Mouse (Mus musculus) lung, embryonic 15.5 days (tissue): Measurements from ENCODE around the gene Nrp2. TPM values are rescaled to one million over a fixed set of nuclear protein-coding genes. Genes with fewer than 3 reads are reported as not detected.

Experiments used
- ATAC-seq: fragments of 200-750 bp; cut with Nextera tagmentation; 2 replicates; pipeline ENCODE4 v1.8.0; 2017; ENCODE audit warnings: moderate number of reproducible peaks, borderline replicate concordance; ENCODE audit not compliant: low FRiP score, low TSS enrichment; ENCODE audit errors: extremely low read depth
- H3K27ac ChIP-seq: fragments of 300-500 bp; sonication (generic); 2 replicates; pipeline ENCODE4 v1.5.1; 2015; ENCODE audit warnings: moderate library complexity, mild to moderate bottlenecking, inconsistent platforms
- H3K27me3 ChIP-seq: fragments of 300-500 bp; sonication (generic); 2 replicates; pipeline ENCODE4 v1.6.1; 2015; ENCODE audit warnings: inconsistent platforms
- H3K36me3 ChIP-seq: fragments of 300-500 bp; sonication (generic); 2 replicates; pipeline ENCODE4 v1.6.1; 2015; ENCODE audit warnings: inconsistent platforms
- H3K4me1 ChIP-seq: fragments of 300-500 bp; sonication (generic); 2 replicates; pipeline ENCODE4 v1.6.1; 2015; ENCODE audit warnings: inconsistent platforms
- H3K4me2 ChIP-seq: fragments of 300-500 bp; sonication (generic); 2 replicates; pipeline ENCODE4 v1.6.1; 2015; ENCODE audit warnings: inconsistent platforms, mild to moderate bottlenecking, moderate library complexity
- H3K4me3 ChIP-seq: fragments of 300-500 bp; sonication (generic); 2 replicates; pipeline ENCODE4 v1.5.1; 2015; ENCODE audit warnings: mild to moderate bottlenecking, inconsistent platforms
- H3K9ac ChIP-seq: fragments of 300-500 bp; sonication (generic); 2 replicates; pipeline ENCODE4 v1.6.1; 2015; ENCODE audit warnings: inconsistent platforms
- H3K9me3 ChIP-seq: fragments of 300-500 bp; sonication (generic); 2 replicates; pipeline ENCODE4 v1.6.1; 2016; ENCODE audit warnings: inconsistent platforms
- WGBS: fragments of 180-500 bp; shearing (Covaris S2); methylation state at CpG from one replicate; pipeline ENCODE4 v1.1.7; 2015; 5-methylcytosine and 5-hydroxymethylcytosine counted together
- polyA plus RNA-seq: library from polyadenylated mRNA; unstranded; fragments of >200 nt; fragmentation: Nextera tagmentation; extraction: Ambion mirVana; gene quantifications from 2 replicates; pipeline ENCODE4 v1.2.1, GENCODE M21; 2015

Gene Nrp2
- 11.5 and 12.4 TPM in 2 replicates for polyA plus RNA-seq

DNA sequence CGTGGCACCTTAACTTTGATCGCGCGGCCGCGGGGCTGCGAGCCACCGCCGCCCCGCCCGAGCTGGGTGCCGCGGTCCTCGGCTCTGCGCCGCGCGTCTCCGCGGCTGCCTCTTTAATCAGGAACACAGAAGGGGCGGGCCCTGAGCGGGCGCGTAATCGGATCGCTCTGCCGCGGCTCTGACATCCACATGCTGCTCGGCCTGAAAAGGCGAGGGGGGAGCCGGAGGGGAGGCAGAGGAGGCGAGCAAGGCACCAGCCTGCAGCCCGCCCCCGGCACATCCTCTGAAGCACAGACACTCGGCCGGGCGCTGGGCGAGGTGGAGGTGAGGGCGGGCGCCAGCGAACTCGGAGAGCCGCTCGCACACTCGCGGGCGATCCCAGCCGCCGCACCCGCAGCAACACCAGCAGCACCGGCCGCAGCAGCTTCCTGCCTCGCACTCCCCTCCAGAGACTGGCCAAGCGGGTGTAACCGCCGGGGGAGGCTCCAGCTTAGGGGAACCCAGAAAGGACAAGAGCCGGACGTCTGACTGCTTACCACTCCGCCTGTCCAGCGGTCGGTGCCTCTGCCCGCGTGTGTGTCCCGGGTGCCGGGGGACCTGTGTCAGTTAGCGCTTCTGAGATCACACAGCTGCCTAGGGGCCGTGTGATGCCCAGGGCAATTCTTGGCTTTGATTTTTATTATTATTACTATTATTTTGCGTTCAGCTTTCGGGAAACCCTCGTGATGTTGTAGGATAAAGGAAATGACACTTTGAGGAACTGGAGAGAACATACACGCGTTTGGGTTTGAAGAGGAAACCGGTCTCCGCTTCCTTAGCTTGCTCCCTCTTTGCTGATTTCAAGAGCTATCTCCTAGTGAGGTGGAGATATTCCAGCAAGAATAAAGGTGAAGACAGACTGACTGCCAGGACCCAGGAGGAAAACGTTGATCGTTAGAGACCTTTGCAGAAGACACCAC lies at the start of gene Nrp2:
Gene Nrp2, plus strand, starts transcription at position 128 of the 959 bp plus-strand sequence.
- H3K4me1 ChIP-seq, result peaks cover 53% of the 10 kb centered on the region
- peak within 1 kb of the TSS; percentile 96 for H3K4me2 ChIP-seq
- H3K27ac ChIP-seq, result peak within 1 kb of the TSS; percentile 79
- H3K9ac ChIP-seq, result peak within 1 kb of the TSS; percentile 70
- peak; percentile 71 for ATAC-seq
- WGBS, result under 1% methylated on average over 75 of the region's 76 CpGs
- no peaks in the 10 kb centered on the region for H3K36me3 ChIP-seq
- H3K27me3 ChIP-seq, result peaks cover 21% of the 10 kb centered on the region
- peak within 1 kb of the TSS; percentile 63 for H3K4me3 ChIP-seq
- H3K9me3 ChIP-seq, result no peaks in the 10 kb centered on the region

GRCm38 (mm10) chr1:62654436-62654835 lies 48.6 kb upstream of the Nrp2 start:
- no peak for ATAC-seq
- Histone ChIP-seq H3K36me3 (no peaks in the 10 kb centered on the region), H3K9me3 (no peaks in the 10 kb centered on the region), H3K4me2 (no peak overlapping the region), H3K4me3 (no peak overlapping the region), H3K27me3 (no peaks in the 10 kb centered on the region), H3K27ac (no peak overlapping the region), H3K4me1 (no peaks in the 10 kb centered on the region), H3K9ac (no peak overlapping the region)
- WGBS, result 59% methylated on average over 6 of the region's 6 CpGs

GRCm38 (mm10) chr1:62664960-62665645 lies 38.0 kb upstream of the Nrp2 start:
- Histone ChIP-seq H3K27me3 (no peaks in the 10 kb centered on the region), H3K4me1 (peaks cover 13% of the 10 kb centered on the region), H3K9me3 (no peaks in the 10 kb centered on the region), H3K4me2 (peak overlapping the region; percentile 18; the same call in 1 of the 2 replicates), H3K27ac (peak overlapping the region; percentile 69), H3K4me3 (no peak overlapping the region), H3K36me3 (no peaks in the 10 kb centered on the region), H3K9ac (no peak overlapping the region)
- peak; percentile 87 for ATAC-seq
- 31% methylated on average over 8 of the region's 8 CpGs for WGBS

- 67% methylated on average over 5 of the region's 5 CpGs for WGBS
- no peaks in the 10 kb centered on the region for H3K36me3 ChIP-seq
- peaks cover 13% of the 10 kb centered on the region for H3K4me1 ChIP-seq
- no peak overlapping the region for H3K9ac ChIP-seq
- H3K4me3 ChIP-seq, result no peak overlapping the region
- peak overlapping the region; percentile 69 for H3K27ac ChIP-seq
- H3K27me3 ChIP-seq, result no peaks in the 10 kb centered on the region
- no peak for ATAC-seq
- H3K4me2 ChIP-seq, result no peak overlapping the region; the same call in 1 of the 2 replicates
- no peaks in the 10 kb centered on the region for H3K9me3 ChIP-seq
These were observed 37.0 kb upstream of the Nrp2 start for GRCm38 (mm10) chr1:62665771-62666730.

DNA sequence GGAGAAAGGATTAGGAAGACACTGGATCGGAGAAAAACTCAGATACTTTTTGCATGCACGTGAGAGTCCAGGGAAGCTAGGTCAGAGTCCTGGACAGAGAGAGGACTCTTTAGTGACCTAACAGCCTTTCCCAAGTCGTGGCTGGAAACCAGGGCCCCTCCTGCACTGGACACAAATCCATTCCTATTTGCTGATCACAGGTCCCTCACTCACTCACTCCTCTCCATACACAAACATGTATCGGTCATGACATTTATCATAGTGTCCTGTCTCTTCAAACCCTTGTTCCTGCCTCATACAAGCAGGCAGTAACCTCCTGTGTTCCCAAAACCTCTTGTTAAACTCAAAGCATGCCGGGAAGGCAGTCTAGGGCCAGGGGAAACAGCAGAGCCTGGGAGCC lies 36.3 kb upstream of the Nrp2 start:
- Histone ChIP-seq H3K36me3 (no peaks in the 10 kb centered on the region), H3K9me3 (no peaks in the 10 kb centered on the region), H3K4me3 (no peak overlapping the region), H3K4me2 (no peak overlapping the region), H3K27ac (no peak overlapping the region), H3K4me1 (peaks cover 13% of the 10 kb centered on the region), H3K27me3 (no peaks in the 10 kb centered on the region), H3K9ac (no peak overlapping the region)
- ATAC-seq, result no peak
- 64% methylated on average over 5 of the region's 5 CpGs for WGBS

GRCm38 (mm10) chr1:62678611-62679344 lies 24.3 kb upstream of the Nrp2 start:
- no peak for ATAC-seq
- no peaks in the 10 kb centered on the region for H3K9me3 ChIP-seq
- H3K4me2 ChIP-seq, result no peak overlapping the region
- H3K9ac ChIP-seq, result no peak overlapping the region
- WGBS, result 49% methylated on average over 4 of the region's 4 CpGs
- no peaks in the 10 kb centered on the region for H3K27me3 ChIP-seq
- H3K4me3 ChIP-seq, result no peak overlapping the region
- no peaks in the 10 kb centered on the region for H3K36me3 ChIP-seq
- peaks cover 14% of the 10 kb centered on the region; the same call in 1 of the 2 replicates for H3K4me1 ChIP-seq
- no peak overlapping the region for H3K27ac ChIP-seq

GRCm38 (mm10) chr1:62679466-62679865 lies 23.6 kb upstream of the Nrp2 start:
- no peak overlapping the region for H3K4me3 ChIP-seq
- no peaks in the 10 kb centered on the region for H3K9me3 ChIP-seq
- no peaks in the 10 kb centered on the region for H3K36me3 ChIP-seq
- WGBS, result 79% methylated on average over 2 of the region's 2 CpGs
- ATAC-seq, result no peak
- H3K27ac ChIP-seq, result no peak overlapping the region
- peaks cover 14% of the 10 kb centered on the region; the same call in 1 of the 2 replicates for H3K4me1 ChIP-seq
- no peaks in the 10 kb centered on the region for H3K27me3 ChIP-seq
- no peak overlapping the region for H3K4me2 ChIP-seq
- no peak overlapping the region for H3K9ac ChIP-seq

DNA sequence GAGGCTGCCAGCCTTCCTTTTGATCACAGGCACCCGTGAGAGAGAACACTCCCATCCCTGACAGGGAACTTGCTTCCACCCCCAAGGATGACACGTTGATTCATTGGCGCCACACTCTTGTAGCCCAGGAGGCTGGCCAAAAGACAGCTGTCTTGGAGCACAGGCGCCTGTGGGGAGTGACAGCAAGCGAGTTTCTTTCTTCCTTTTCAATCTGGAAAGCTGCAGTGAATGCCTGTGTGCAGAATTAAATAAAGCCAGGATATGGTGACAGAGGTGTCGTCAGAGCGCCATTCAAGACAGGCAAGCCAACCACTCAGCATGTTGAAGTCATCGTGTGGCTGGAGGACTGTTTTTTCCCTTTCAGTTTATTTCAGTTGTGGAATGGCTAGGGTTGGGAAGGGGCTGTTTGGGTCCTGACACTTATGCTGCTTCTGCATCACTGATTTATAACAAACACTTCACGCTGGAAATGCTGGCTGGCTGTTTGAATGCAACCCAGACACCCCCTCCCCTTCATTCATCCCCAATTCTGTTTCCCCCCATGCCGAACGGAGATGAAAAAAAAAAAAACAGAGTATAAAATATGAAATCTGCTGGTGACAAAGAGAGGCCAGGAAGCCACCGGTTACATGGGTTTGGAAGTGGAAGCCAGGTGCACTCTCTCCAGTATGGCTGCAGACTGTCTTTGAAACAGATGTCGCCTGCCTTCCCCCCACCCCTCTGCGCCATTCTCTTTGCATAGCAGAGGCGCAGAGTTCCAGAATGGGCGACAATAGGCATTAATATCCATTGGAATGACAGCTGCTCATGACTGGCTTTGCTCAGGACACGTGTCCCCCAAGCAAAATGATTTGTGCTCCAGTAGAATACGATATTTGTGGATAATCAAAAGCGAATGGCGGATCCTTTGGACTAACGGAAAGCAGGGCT lies 20.4 kb upstream of the Nrp2 start:
- 40% methylated on average over 21 of the region's 21 CpGs for WGBS
- Histone ChIP-seq H3K27me3 (no peaks in the 10 kb centered on the region), H3K9me3 (no peaks in the 10 kb centered on the region), H3K4me1 (peaks cover 14% of the 10 kb centered on the region; the same call in 1 of the 2 replicates), H3K4me3 (no peak overlapping the region), H3K9ac (no peak overlapping the region), H3K4me2 (peak overlapping the region; percentile 35), H3K27ac (no peak overlapping the region), H3K36me3 (no peaks in the 10 kb centered on the region)
- peak; percentile 27; the same call in 1 of the 2 replicates for ATAC-seq

- Histone ChIP-seq H3K4me2 (no peak overlapping the region), H3K4me1 (peaks cover 14% of the 10 kb centered on the region; the same call in 1 of the 2 replicates), H3K4me3 (no peak overlapping the region), H3K9me3 (no peaks in the 10 kb centered on the region), H3K9ac (no peak overlapping the region), H3K27ac (no peak overlapping the region), H3K36me3 (no peaks in the 10 kb centered on the region), H3K27me3 (no peaks in the 10 kb centered on the region)
- ATAC-seq, result no peak
- WGBS, result 74% methylated on average over 2 of the region's 2 CpGs
These were observed 19.6 kb upstream of the Nrp2 start for GRCm38 (mm10) chr1:62683498-62683897.

- no peak for ATAC-seq
- no peak overlapping the region for H3K27ac ChIP-seq
- peaks cover 12% of the 10 kb centered on the region; the same call in 1 of the 2 replicates for H3K4me1 ChIP-seq
- no peak overlapping the region for H3K9ac ChIP-seq
- H3K4me2 ChIP-seq, result no peak overlapping the region
- no peaks in the 10 kb centered on the region for H3K36me3 ChIP-seq
- H3K9me3 ChIP-seq, result no peaks in the 10 kb centered on the region
- 63% methylated on average over 8 of the region's 8 CpGs for WGBS
- no peaks in the 10 kb centered on the region for H3K27me3 ChIP-seq
- H3K4me3 ChIP-seq, result no peak overlapping the region
These were observed 15.6 kb upstream of the Nrp2 start for GRCm38 (mm10) chr1:62687511-62687910.
